Mouse (Mus musculus): ENCODE measurements around the gene Kcnj14.

Gene Kcnj14

GRCm38 (mm10) chr7:45830427-45831127, 6.0 kb upstream of the Kcnj14 start, which contains the start of gene Grwd1:
TSS of gene Grwd1 (minus strand) at chr7:45830944.
- DNase-seq = peak; percentile 91

GRCm38 (mm10) chr7:45826631-45827030, 2.0 kb upstream of the Kcnj14 start:
- DNase-seq = no peak

GRCm38 (mm10) chr7:45820913-45821312, 3.7 kb downstream of the Kcnj14 start:
- no peak for DNase-seq

GRCm38 (mm10) chr7:45819843-45820242, 4.7 kb downstream of the Kcnj14 start:
- DNase-seq = no peak

- DNase-seq = no peak
Measured at GRCm38 (mm10) chr7:45815984-45816351, 8.6 kb downstream of the Kcnj14 start.

GRCm38 (mm10) chr7:45815323-45815983, 9.1 kb downstream of the Kcnj14 start:
- DNase-seq = peak; percentile 30

GRCm38 (mm10) chr7:45814841-45815240, 9.7 kb downstream of the Kcnj14 start:
- DNase-seq = peak; percentile 8

GRCm38 (mm10) chr7:45813787-45814779, 10.5 kb downstream of the Kcnj14 start, which contains the start of gene Cyth2:
TSS of gene Cyth2 (minus strand) at chr7:45814581.
- DNase-seq = peak; percentile 99

- no peak for DNase-seq
Measured at GRCm38 (mm10) chr7:45812921-45813320, 11.7 kb downstream of the Kcnj14 start.

GRCm38 (mm10) chr7:45809276-45810075, 15.1 kb downstream of the Kcnj14 start:
- no peak for DNase-seq

- no peak for DNase-seq
Measured at GRCm38 (mm10) chr7:45808471-45808870, 16.1 kb downstream of the Kcnj14 start.

GRCm38 (mm10) chr7:45805941-45806340, 18.6 kb downstream of the Kcnj14 start:
- no peak for DNase-seq

- DNase-seq = no peak
Measured at GRCm38 (mm10) chr7:45802551-45802950, 22.0 kb downstream of the Kcnj14 start.

GRCm38 (mm10) chr7:45801348-45801747, 23.2 kb downstream of the Kcnj14 start:
- DNase-seq = peak; percentile 97

GRCm38 (mm10) chr7:45800546-45801204, 23.9 kb downstream of the Kcnj14 start:
- DNase-seq = peak; percentile 65

- no peak for DNase-seq
Measured at GRCm38 (mm10) chr7:45800001-45800400, 24.6 kb downstream of the Kcnj14 start.

- DNase-seq = no peak
Measured at GRCm38 (mm10) chr7:45798931-45799330, 25.7 kb downstream of the Kcnj14 start.

- DNase-seq = peak; percentile 70
Measured at GRCm38 (mm10) chr7:45798511-45798836, 26.1 kb downstream of the Kcnj14 start.

- DNase-seq = no peak
Measured at GRCm38 (mm10) chr7:45797661-45798510, 26.7 kb downstream of the Kcnj14 start.

- no peak for DNase-seq
Measured at GRCm38 (mm10) chr7:45796950-45797349, 27.6 kb downstream of the Kcnj14 start.

GRCm38 (mm10) chr7:45794971-45795370, 29.6 kb downstream of the Kcnj14 start:
- no peak for DNase-seq

All from kidney, postnatal 10 days (tissue).